Mouse (Mus musculus) neural tube, embryonic 11.5 days (tissue): ENCODE results near the gene Hmgb1. TPM values are rescaled to one million over a fixed set of nuclear protein-coding genes. Genes with fewer than 3 reads are reported as not detected.

ENCODE experiments used
- ATAC-seq: fragments of 200-750 bp; cut with Nextera tagmentation; 2 replicates; pipeline ENCODE4 v1.8.0; 2017; ENCODE audit warnings: moderate number of reproducible peaks, mild to moderate bottlenecking, moderate TSS enrichment, moderate library complexity; ENCODE audit not compliant: insufficient read depth, low FRiP score, low TSS enrichment
- DNase-seq: peaks from one replicate; pipeline ENCODE4 v3.0.0-alpha.2; 2015; ENCODE audit warnings: low spot score
- H3K27ac ChIP-seq: fragments of 300-500 bp; sonication (generic); 2 replicates; pipeline ENCODE4 v1.5.1; 2014; ENCODE audit warnings: low read depth, mild to moderate bottlenecking, low read length
- H3K27me3 ChIP-seq: fragments of 300-500 bp; sonication (generic); 2 replicates; pipeline ENCODE4 v1.6.1; 2014; ENCODE audit warnings: mild to moderate bottlenecking, low read length, mixed read lengths; ENCODE audit not compliant: control insufficient read depth, insufficient read depth
- H3K36me3 ChIP-seq: fragments of 300-500 bp; sonication (generic); 2 replicates; pipeline ENCODE4 v1.6.1; 2014; ENCODE audit warnings: mild to moderate bottlenecking, low read length, moderate library complexity, mixed read lengths; ENCODE audit not compliant: control insufficient read depth, insufficient read depth
- H3K4me1 ChIP-seq: fragments of 300-500 bp; sonication (generic); 2 replicates; pipeline ENCODE4 v1.6.1; 2014; ENCODE audit warnings: low read length, mixed read lengths; ENCODE audit not compliant: control insufficient read depth, insufficient read depth
- H3K4me2 ChIP-seq: fragments of 300-500 bp; sonication (generic); 2 replicates; pipeline ENCODE4 v1.6.1; 2014; ENCODE audit warnings: low read depth, mild to moderate bottlenecking, moderate library complexity
- H3K4me3 ChIP-seq: fragments of 300-500 bp; sonication (generic); 2 replicates; pipeline ENCODE4 v1.5.1; 2014; ENCODE audit warnings: low read depth, low read length
- H3K9ac ChIP-seq: fragments of 300-500 bp; sonication (generic); 2 replicates; pipeline ENCODE4 v1.6.1; 2014; ENCODE audit warnings: mild to moderate bottlenecking, low read length
- H3K9me3 ChIP-seq: fragments of 300-500 bp; sonication (generic); 2 replicates; pipeline ENCODE4 v1.6.1; 2016; ENCODE audit warnings: low read length; ENCODE audit not compliant: control insufficient read depth
- WGBS: fragments of 180-500 bp; shearing (Covaris S2); extraction: QIAGEN DNeasy Blood & Tissue Kit; methylation state at CpG from one replicate; pipeline ENCODE4 v1.1.7; 2014; 5-methylcytosine and 5-hydroxymethylcytosine counted together
- polyA plus RNA-seq: library from polyadenylated mRNA; unstranded; fragments of >200 nt; fragmentation: Nextera tagmentation; extraction: Ambion mirVana; gene quantifications from 2 replicates; pipeline ENCODE4 v1.2.1, GENCODE M21; 2014

Gene Hmgb1
- polyA plus RNA-seq, 1 experiment from 2014 or later = 1,783 TPM

DNA sequence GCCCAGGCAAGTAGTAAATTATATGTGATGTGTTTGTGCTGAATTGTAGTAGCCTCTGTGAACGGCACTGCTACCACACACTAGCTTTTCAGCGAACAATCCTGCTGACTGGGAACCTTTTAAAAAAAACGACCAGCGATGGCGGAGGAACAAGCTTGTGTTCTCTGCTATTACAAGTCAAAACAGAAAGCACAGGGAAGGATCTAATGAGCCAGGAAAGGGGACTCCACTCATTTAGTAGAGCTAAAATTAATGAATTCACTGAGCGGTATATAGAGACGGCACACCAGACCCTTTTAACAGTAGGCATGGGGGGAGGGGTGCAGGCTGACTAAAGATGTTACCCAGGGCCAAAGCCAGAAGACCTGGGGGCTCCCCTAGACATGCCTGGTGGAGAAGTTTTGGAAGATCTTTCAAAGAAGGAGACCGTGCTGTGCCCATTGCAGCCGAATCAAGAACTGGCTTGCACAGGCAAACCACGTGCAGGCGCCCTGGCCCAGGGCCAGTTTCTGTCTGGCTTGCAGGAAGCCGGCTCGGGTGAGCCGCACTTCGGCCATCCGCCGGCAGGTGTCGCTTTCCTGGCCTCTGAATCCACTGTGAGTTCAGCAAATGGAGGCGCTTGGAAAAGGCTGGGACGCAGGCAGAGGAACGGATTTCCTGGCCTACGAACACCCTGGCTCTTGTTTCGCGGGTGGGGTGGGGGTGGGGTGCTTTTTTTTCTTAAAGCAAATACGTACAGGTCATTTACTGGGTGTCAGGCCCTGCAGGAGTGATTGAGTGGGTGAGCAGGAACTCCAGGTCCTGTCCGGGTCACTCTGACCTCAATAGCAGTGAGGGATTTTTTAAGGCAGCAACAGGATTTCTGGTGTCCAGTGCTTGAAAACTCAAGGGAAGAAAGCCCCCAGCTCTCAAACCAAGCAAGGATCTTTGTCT, 177.7 kb downstream of the Hmgb1 start:
- H3K4me1 ChIP-seq = peaks cover 3% of the 10 kb centered on the region
- no peaks in the 10 kb centered on the region for H3K36me3 ChIP-seq
- ATAC-seq (peak; percentile 90), DNase-seq (peak; percentile 99)
- H3K27me3 ChIP-seq = no peaks in the 10 kb centered on the region
- no peaks in the 10 kb centered on the region for H3K9me3 ChIP-seq
- peak overlapping the region; percentile 42; the same call in 1 of the 2 replicates for H3K27ac ChIP-seq
- peak overlapping the region; percentile 31 for H3K4me2 ChIP-seq
- 12% methylated on average over 26 of the region's 26 CpGs for WGBS
- H3K9ac ChIP-seq = peak overlapping the region; percentile 51
- 0 out of 2 replicates have a peak overlapping the region, but pooled peaks have one; percentile 12 for H3K4me3 ChIP-seq

DNA sequence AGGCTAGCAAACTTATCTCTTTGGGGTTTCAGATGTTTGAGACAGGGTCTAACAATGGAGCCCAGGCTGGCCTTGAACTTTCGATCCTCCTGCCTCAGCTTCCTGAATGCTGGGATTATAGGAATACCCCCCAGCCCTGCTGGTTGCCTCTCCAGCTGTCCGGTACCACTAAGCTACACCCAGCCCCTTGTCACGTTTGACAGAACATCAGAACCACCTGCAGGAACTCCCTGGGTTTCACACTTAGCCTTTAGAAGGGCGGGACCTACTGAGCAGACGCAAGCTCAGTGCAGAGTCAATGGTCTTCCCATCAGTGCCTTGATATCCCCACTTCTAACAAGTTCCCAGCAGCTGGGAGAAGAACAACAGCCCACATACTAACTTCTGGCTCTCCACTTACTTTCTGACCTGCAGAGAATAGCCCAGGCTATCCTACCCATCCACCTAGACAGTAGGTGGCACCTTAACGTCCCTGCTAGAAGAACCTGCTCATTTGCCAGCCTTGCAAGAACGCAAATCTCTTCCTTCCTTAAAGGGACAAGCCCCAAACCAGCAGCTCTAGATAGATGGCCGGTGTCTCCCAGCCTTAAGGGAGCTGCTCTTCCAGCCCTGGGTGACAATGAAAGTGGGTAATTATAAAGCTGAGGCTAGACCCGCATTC, 178.5 kb downstream of the Hmgb1 start:
- Histone ChIP-seq H3K9me3 (no peaks in the 10 kb centered on the region), H3K9ac (no peak overlapping the region), H3K4me2 (no peak overlapping the region), H3K36me3 (no peaks in the 10 kb centered on the region), H3K27ac (no peak overlapping the region), H3K4me3 (no peak overlapping the region), H3K4me1 (peaks cover 3% of the 10 kb centered on the region), H3K27me3 (no peaks in the 10 kb centered on the region)
- DNase-seq (no peak), ATAC-seq (no peak)
- WGBS = 68% methylated on average over 9 of the region's 9 CpGs

DNA sequence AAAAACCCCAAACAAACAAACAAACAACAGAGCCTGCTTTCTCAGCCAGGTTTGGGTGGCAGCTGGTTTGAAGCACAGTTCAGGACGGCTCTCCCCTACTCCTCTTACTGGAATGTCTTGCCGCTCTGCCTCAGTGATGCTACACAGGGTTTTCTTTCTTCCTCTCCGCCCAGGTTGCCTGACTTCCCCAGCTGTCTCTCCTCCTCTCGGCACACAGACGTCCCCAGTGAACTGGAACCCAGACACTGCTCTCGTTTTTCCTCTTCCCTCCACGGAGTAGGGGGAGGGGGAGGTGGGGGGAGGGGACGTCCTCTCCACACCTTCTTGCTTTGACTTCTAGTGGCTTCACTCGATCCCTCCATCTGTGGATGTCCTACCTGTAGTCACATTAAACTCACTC, 179.2 kb downstream of the Hmgb1 start:
- no peak for ATAC-seq
- no peak overlapping the region for H3K27ac ChIP-seq
- 45% methylated on average over 9 of the region's 9 CpGs for WGBS

DNA sequence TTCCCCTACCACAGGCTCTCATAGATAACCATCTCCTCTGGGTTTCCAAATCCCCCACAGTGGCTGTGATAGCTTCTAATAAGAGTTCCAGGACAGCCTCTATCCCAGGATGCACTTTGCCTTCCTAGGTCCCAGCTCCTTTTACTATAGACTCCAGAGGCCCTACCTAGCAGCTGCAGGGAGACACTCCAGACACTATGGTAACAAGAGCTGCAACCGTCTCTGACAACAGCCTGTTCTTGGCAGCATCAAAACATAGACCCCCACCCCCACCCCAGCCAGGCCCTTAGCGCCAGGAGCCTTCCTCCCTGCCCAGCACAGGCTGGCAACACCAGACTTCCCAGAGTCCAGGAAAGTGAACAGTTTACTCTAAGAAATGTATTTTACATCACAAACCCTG, 181.2 kb downstream of the Hmgb1 start:
- Histone ChIP-seq H3K4me2 (no peak overlapping the region), H3K4me1 (peaks cover 3% of the 10 kb centered on the region), H3K27me3 (no peaks in the 10 kb centered on the region), H3K9ac (no peak overlapping the region), H3K4me3 (no peak overlapping the region), H3K36me3 (no peaks in the 10 kb centered on the region), H3K27ac (no peak overlapping the region), H3K9me3 (no peaks in the 10 kb centered on the region)
- WGBS = 49% methylated on average over 2 of the region's 2 CpGs
- ATAC-seq (no peak), DNase-seq (no peak)

More for the DNA sequence above, 179.2 kb downstream of the Hmgb1 start:
- DNase-seq = peak; percentile 29
- peaks cover 3% of the 10 kb centered on the region for H3K4me1 ChIP-seq
- no peak overlapping the region for H3K9ac ChIP-seq
- H3K9me3 ChIP-seq = no peaks in the 10 kb centered on the region
- no peak overlapping the region for H3K4me2 ChIP-seq
- H3K36me3 ChIP-seq = no peaks in the 10 kb centered on the region
- no peak overlapping the region for H3K4me3 ChIP-seq
- H3K27me3 ChIP-seq = no peaks in the 10 kb centered on the region

DNA sequence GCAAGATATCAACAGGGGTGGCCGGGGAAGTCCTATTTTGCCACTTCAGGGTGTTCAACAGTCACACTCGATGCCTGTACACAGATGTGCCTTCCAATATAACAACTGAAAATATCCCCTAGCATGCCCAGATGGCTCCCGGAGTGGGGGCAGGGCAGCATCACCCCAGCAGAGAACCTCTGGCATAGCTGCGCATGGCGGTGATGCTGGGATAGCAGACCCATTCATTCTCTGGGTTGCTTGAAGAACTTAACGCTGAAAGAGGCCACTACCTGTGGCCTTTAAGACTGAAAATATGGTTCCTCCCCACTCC, 181.5 kb downstream of the Hmgb1 start:
- Histone ChIP-seq H3K36me3 (no peaks in the 10 kb centered on the region), H3K4me1 (peaks cover 3% of the 10 kb centered on the region), H3K4me2 (no peak overlapping the region), H3K9ac (no peak overlapping the region), H3K27me3 (no peaks in the 10 kb centered on the region), H3K27ac (no peak overlapping the region), H3K4me3 (no peak overlapping the region), H3K9me3 (no peaks in the 10 kb centered on the region)
- 81% methylated on average over 6 of the region's 6 CpGs for WGBS
- no peak for DNase-seq
- ATAC-seq = no peak

DNA sequence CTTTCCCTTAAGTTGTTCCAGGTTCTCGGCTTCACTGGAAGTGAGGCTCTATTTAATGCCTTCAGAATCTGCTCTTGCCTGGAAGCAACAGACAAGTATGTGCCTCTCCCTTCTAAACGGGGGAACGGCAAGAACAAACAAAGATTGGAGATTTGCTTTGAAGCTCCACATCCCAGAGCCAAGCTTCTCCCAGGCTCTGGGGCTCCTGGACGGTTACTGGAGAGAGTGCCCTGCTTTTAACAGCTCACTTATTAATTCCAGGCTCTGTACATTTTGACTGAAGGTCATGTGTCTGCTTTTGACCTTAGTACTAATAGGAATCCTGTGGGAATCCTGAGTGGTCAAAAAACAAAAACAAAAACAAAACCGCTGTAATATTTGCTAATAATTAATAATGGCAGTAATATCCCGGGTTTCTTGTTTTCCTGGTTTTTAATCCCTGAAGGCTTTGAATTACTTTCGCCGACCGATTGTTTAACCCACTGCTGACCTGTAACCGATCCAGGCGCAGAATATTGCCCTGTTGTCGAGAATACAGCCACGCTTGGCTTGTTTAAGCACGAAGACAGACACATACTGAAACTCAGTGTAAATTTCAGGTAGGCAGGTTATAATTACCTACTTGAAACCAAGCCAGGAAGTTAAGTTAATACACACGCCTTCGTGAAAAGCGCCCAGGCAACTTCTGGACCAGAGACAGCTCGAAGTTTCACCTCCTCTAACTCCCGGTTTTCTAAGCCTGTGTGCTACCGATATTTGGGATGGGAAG, 182.1 kb downstream of the Hmgb1 start:
- WGBS = 72% methylated on average over 20 of the region's 20 CpGs
- no peaks in the 10 kb centered on the region for H3K27me3 ChIP-seq
- no peak overlapping the region for H3K4me3 ChIP-seq
- no peak for DNase-seq
- no peak overlapping the region for H3K27ac ChIP-seq
- H3K4me2 ChIP-seq = no peak overlapping the region
- H3K9ac ChIP-seq = no peak overlapping the region
- no peak for ATAC-seq
- peaks cover 3% of the 10 kb centered on the region for H3K4me1 ChIP-seq
- no peaks in the 10 kb centered on the region for H3K9me3 ChIP-seq
- no peaks in the 10 kb centered on the region for H3K36me3 ChIP-seq

DNA sequence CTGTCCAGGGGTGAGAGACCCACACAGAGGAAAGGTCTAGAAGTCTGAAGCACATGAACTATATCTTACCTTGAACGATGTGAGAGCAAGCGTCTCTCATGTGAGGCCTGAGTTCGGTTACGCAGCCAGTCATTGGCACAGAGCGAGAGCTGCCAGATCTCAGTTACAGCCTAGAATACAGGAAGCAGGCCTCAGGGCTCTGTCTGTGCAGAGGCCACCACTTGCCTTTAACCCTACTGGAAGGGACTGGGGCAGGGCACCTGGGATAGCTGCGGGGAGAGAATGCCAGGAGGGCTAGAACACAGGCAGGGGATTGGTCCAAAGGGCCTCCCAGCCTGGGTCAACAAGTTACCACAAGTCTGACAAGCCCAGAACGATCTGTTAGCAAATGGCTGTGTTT, 184.5 kb downstream of the Hmgb1 start:
- H3K4me2 ChIP-seq = no peak overlapping the region
- WGBS = 88% methylated on average over 7 of the region's 7 CpGs
- DNase-seq (no peak), ATAC-seq (no peak)
- no peaks in the 10 kb centered on the region for H3K9me3 ChIP-seq
- no peak overlapping the region for H3K4me3 ChIP-seq
- H3K36me3 ChIP-seq = no peaks in the 10 kb centered on the region
- peaks cover 7% of the 10 kb centered on the region; the same call in 1 of the 2 replicates for H3K4me1 ChIP-seq
- no peak overlapping the region for H3K9ac ChIP-seq
- H3K27me3 ChIP-seq = no peaks in the 10 kb centered on the region
- H3K27ac ChIP-seq = no peak overlapping the region

DNA sequence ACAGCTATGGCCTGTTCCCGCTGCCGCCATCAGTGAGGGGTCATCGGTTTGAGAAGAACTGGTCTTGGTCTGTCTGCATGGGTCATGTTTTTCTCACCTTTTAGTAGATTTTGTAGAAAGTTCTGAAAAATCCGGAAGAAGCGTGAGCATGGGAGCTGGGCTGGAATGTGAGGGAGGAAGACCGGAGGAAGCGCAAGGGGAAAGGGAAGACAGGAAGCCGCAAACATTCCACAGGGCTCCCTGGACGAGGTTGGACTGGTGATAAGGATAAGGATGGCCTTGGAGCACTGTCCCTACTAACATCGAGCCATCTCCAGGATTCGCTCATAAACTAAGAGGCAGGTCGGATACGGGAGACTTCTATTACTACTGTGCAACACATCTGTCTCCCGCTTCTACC, 185.8 kb downstream of the Hmgb1 start:
- H3K27ac ChIP-seq = no peak overlapping the region
- H3K9ac ChIP-seq = no peak overlapping the region
- 91% methylated on average over 14 of the region's 14 CpGs for WGBS
- DNase-seq = no peak
- H3K9me3 ChIP-seq = no peaks in the 10 kb centered on the region
- H3K4me2 ChIP-seq = no peak overlapping the region
- H3K4me1 ChIP-seq = peaks cover 7% of the 10 kb centered on the region; the same call in 1 of the 2 replicates
- H3K27me3 ChIP-seq = no peaks in the 10 kb centered on the region
- H3K36me3 ChIP-seq = no peaks in the 10 kb centered on the region
- ATAC-seq = no peak
- H3K4me3 ChIP-seq = no peak overlapping the region
